In the genomic region with DNA sequence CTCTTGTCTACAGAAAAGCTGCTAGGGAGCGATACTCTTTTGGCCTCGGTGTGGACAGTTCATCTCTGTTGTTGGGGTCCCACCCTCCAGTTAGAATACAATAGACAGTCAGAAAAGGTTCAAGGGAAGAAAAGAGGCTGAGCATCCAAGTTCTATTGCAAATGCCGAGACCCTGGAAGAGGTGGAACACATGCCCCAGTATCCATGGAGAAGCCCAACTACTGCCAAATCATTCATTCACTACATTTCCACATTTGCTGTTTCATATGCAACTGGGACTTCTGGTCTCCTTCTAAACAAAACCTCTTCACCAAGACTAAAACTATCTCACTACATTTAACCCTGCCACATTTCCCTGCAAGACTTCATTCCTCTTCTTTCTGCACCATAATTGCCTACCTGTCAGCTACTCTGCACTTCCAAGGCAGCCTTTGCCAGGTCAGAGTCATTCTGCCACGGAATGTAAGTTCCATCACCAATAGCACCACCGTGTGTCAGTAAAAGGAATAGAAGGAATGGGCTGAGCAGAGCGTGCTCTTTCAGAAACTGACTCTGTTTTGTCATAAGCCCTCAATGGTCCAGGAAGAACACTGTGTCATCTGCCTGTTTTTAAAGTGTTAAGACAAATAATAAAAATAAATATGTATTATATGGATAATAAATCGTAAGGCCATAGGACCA, we compare ENCODE assay signal across 9 mouse cellular contexts.
DNase-seq lines count a peak whose midpoint lies in the region; ATAC-seq and TF ChIP-seq lines count a peak whose summit lies in the region.
"Had no signal": no experiment of that assay in that cellular context is flagged by ENCODE, and none has a peak within 500 bp of the region (broad histone marks: within the 10 kb centered on the region; RNA-seq: fewer than 3 reads in every experiment).

No protein-coding gene starts in this region.

- H3K9ac ChIP-seq in hindbrain, embryonic 13.5 days = no peak overlapping the region
- H3K9ac ChIP-seq in hindbrain, embryonic 12.5 days = no peak overlapping the region
- no peak overlapping the region for H3K9ac ChIP-seq in hindbrain, embryonic 14.5 days
- no peak overlapping the region for H3K9ac ChIP-seq in limb, embryonic 14.5 days (ENCODE audit: low read depth, low read length, severe bottlenecking)
- no peak overlapping the region for H3K9ac ChIP-seq in neural tube, embryonic 15.5 days (replicated peaks)
- H3K9ac ChIP-seq: limb, embryonic 12.5 days had no signal

- no peak overlapping the region for H3K4me2 ChIP-seq in hindbrain, embryonic 13.5 days
- no peak overlapping the region for H3K4me2 ChIP-seq in hindbrain, embryonic 12.5 days (replicated peaks)
- no peak overlapping the region for H3K4me2 ChIP-seq in hindbrain, embryonic 14.5 days (replicated peaks)
- H3K4me2 ChIP-seq in limb, embryonic 14.5 days (replicated peaks; ENCODE audit: low read depth, low read length, severe bottlenecking) = no peak overlapping the region
- no peak overlapping the region for H3K4me2 ChIP-seq in neural tube, embryonic 15.5 days
- H3K4me2 ChIP-seq: limb, embryonic 12.5 days had no signal

- TF ChIP-seq POLR2A in limb, embryonic 14.5 days (IDR thresholded peaks at IDR 0.05; ENCODE audit: borderline replicate concordance, extremely low read depth, insufficient read depth, insufficient read length) = no peak

- WGBS in hindbrain, embryonic 13.5 days = 33% methylated on average over 7 of the region's 7 CpGs
- WGBS in hindbrain, embryonic 12.5 days = 40% methylated on average over 7 of the region's 7 CpGs
- WGBS in hindbrain, embryonic 14.5 days = 40% methylated on average over 7 of the region's 7 CpGs
- 49% methylated on average over 7 of the region's 7 CpGs for WGBS in limb, embryonic 14.5 days
- 33% methylated on average over 7 of the region's 7 CpGs for WGBS in neural tube, embryonic 15.5 days

- H3K27ac ChIP-seq in hindbrain, embryonic 13.5 days = no peak overlapping the region
- H3K27ac ChIP-seq in hindbrain, embryonic 12.5 days = no peak overlapping the region
- no peak overlapping the region for H3K27ac ChIP-seq in hindbrain, embryonic 14.5 days
- no peak overlapping the region for H3K27ac ChIP-seq in limb, embryonic 14.5 days (replicated peaks; ENCODE audit: low read depth, low read length)
- H3K27ac ChIP-seq in neural tube, embryonic 15.5 days (replicated peaks) = no peak overlapping the region
- H3K27ac ChIP-seq: limb, embryonic 12.5 days had no signal

- H3K4me1 ChIP-seq in hindbrain, embryonic 13.5 days (replicated peaks) = no peaks in the 10 kb centered on the region
- H3K4me1 ChIP-seq in hindbrain, embryonic 12.5 days = no peaks in the 10 kb centered on the region
- no peaks in the 10 kb centered on the region for H3K4me1 ChIP-seq in hindbrain, embryonic 14.5 days (replicated peaks; ENCODE audit: control insufficient read depth, insufficient read depth, low read length)
- H3K4me1 ChIP-seq in limb, embryonic 14.5 days (ENCODE audit: control insufficient read depth, insufficient read depth, low read length) = no peaks in the 10 kb centered on the region
- peaks cover 3% of the 10 kb centered on the region; the same call in 1 of the 2 replicates for H3K4me1 ChIP-seq in neural tube, embryonic 15.5 days
- H3K4me1 ChIP-seq: limb, embryonic 12.5 days had no signal

- H3K4me3 ChIP-seq in hindbrain, embryonic 13.5 days = no peak overlapping the region
- no peak overlapping the region for H3K4me3 ChIP-seq in hindbrain, embryonic 12.5 days
- no peak overlapping the region for H3K4me3 ChIP-seq in hindbrain, embryonic 14.5 days (replicated peaks; ENCODE audit: low read length)
- H3K4me3 ChIP-seq in limb, embryonic 14.5 days (replicated peaks; ENCODE audit: low read length) = no peak overlapping the region
- H3K4me3 ChIP-seq in neural tube, embryonic 15.5 days (replicated peaks) = no peak overlapping the region
- H3K4me3 ChIP-seq: limb, embryonic 12.5 days had no signal

- H3K9me3 ChIP-seq in hindbrain, embryonic 13.5 days = no peaks in the 10 kb centered on the region
- H3K9me3 ChIP-seq in hindbrain, embryonic 12.5 days (replicated peaks) = no peaks in the 10 kb centered on the region
- H3K9me3 ChIP-seq in hindbrain, embryonic 14.5 days (ENCODE audit: control insufficient read depth, low read length) = no peaks in the 10 kb centered on the region
- H3K9me3 ChIP-seq in limb, embryonic 14.5 days (ENCODE audit: control insufficient read depth, low read length) = no peaks in the 10 kb centered on the region
- H3K9me3 ChIP-seq in neural tube, embryonic 15.5 days (replicated peaks) = no peaks in the 10 kb centered on the region
- H3K9me3 ChIP-seq: limb, embryonic 12.5 days had no signal

- no peaks in the 10 kb centered on the region for H3K27me3 ChIP-seq in hindbrain, embryonic 13.5 days
- no peaks in the 10 kb centered on the region for H3K27me3 ChIP-seq in hindbrain, embryonic 12.5 days
- H3K27me3 ChIP-seq in hindbrain, embryonic 14.5 days (ENCODE audit: control insufficient read depth, insufficient read depth, low read length) = no peaks in the 10 kb centered on the region
- no peaks in the 10 kb centered on the region for H3K27me3 ChIP-seq in limb, embryonic 14.5 days (ENCODE audit: control insufficient read depth, insufficient read depth, low read length)
- H3K27me3 ChIP-seq in neural tube, embryonic 15.5 days (replicated peaks) = no peaks in the 10 kb centered on the region
- H3K27me3 ChIP-seq: limb, embryonic 12.5 days had no signal

- H3K36me3 ChIP-seq in hindbrain, embryonic 13.5 days = no peaks in the 10 kb centered on the region
- H3K36me3 ChIP-seq in hindbrain, embryonic 12.5 days = no peaks in the 10 kb centered on the region
- H3K36me3 ChIP-seq in hindbrain, embryonic 14.5 days (replicated peaks; ENCODE audit: control insufficient read depth, insufficient read depth) = no peaks in the 10 kb centered on the region
- H3K36me3 ChIP-seq in limb, embryonic 14.5 days (ENCODE audit: control insufficient read depth, insufficient read depth, low read length) = no peaks in the 10 kb centered on the region
- H3K36me3 ChIP-seq in neural tube, embryonic 15.5 days = no peaks in the 10 kb centered on the region
- H3K36me3 ChIP-seq: limb, embryonic 12.5 days had no signal

- peak; percentile 41 for DNase-seq in ES-CJ7 (ENCODE audit: low read depth, low spot score)
- peak; percentile 12 to 24 for DNase-seq in cerebellum, postnatal 25 days
- peak; percentile 78 for DNase-seq in hindbrain, embryonic 14.5 days (ENCODE audit: low spot score)
- DNase-seq in limb, embryonic 14.5 days (ENCODE audit: low spot score) = peak; percentile 21
- no peak for DNase-seq in ovary, adult 18-20 months (ENCODE audit: low spot score)

- ATAC-seq in hindbrain, embryonic 13.5 days (ENCODE audit: low FRiP score) = peak; percentile 77; the same call in 1 of the 2 replicates
- ATAC-seq in hindbrain, embryonic 12.5 days (ENCODE audit: low FRiP score) = no peak; the same call in 1 of the 2 replicates
- ATAC-seq in hindbrain, embryonic 14.5 days (ENCODE audit: low FRiP score) = peak; percentile 86; the same call in 1 of the 2 replicates
- peak; percentile 41; the same call in 1 of the 2 replicates for ATAC-seq in limb, embryonic 14.5 days (ENCODE audit: low FRiP score, low read depth)
- peak; percentile 86; the same call in 1 of the 2 replicates for ATAC-seq in neural tube, embryonic 15.5 days (ENCODE audit: low FRiP score)
